Mouse (Mus musculus) limb, embryonic 13.5 days (tissue): Measurements from ENCODE around the gene Itgb5. TPM values are rescaled to one million over a fixed set of nuclear protein-coding genes. Genes with fewer than 3 reads are reported as not detected.

Source experiments
- ATAC-seq: fragments of 200-750 bp; cut with Nextera tagmentation; 2 replicates; pipeline ENCODE4 v1.8.0; 2017; ENCODE audit warnings: low read depth, moderate number of reproducible peaks, moderate TSS enrichment; ENCODE audit not compliant: low FRiP score
- H3K27ac ChIP-seq: fragments of 300-500 bp; sonication (generic); 2 replicates; pipeline ENCODE4 v1.5.1; 2015; ENCODE audit warnings: inconsistent platforms, mild to moderate bottlenecking, moderate library complexity
- H3K27me3 ChIP-seq: fragments of 300-500 bp; sonication (generic); 2 replicates; pipeline ENCODE4 v1.6.1; 2015; ENCODE audit warnings: mild to moderate bottlenecking, inconsistent platforms
- H3K36me3 ChIP-seq: fragments of 300-500 bp; sonication (generic); 2 replicates; pipeline ENCODE4 v1.6.1; 2015; ENCODE audit warnings: inconsistent platforms, mild to moderate bottlenecking, moderate library complexity
- H3K4me1 ChIP-seq: fragments of 300-500 bp; sonication (generic); 2 replicates; pipeline ENCODE4 v1.6.1; 2015; ENCODE audit warnings: inconsistent platforms
- H3K4me2 ChIP-seq: fragments of 300-500 bp; sonication (generic); replicated peaks from 2 replicates; pipeline ENCODE4 v1.6.1; 2015; ENCODE audit warnings: inconsistent platforms, mild to moderate bottlenecking, moderate library complexity
- H3K4me3 ChIP-seq: fragments of 300-500 bp; sonication (generic); 2 replicates; pipeline ENCODE4 v1.5.1; 2015; ENCODE audit warnings: moderate library complexity, mild to moderate bottlenecking, inconsistent platforms
- H3K9ac ChIP-seq: fragments of 300-500 bp; sonication (generic); 2 replicates; pipeline ENCODE4 v1.6.1; 2015; ENCODE audit warnings: mild to moderate bottlenecking, inconsistent platforms
- H3K9me3 ChIP-seq: fragments of 300-500 bp; sonication (generic); 2 replicates; pipeline ENCODE4 v1.6.1; 2016; ENCODE audit warnings: inconsistent platforms
- WGBS: fragments of 180-500 bp; shearing (Covaris S2); methylation state at CpG from one replicate; pipeline ENCODE4 v1.1.7; 2015; 5-methylcytosine and 5-hydroxymethylcytosine counted together
- polyA plus RNA-seq: library from polyadenylated mRNA; unstranded; fragments of >200 nt; fragmentation: Nextera tagmentation; extraction: Ambion mirVana; gene quantifications from 2 replicates; pipeline ENCODE4 v1.2.1, GENCODE M21; 2015

Itgb5 gene
- polyA plus RNA-seq, 1 experiment from 2014 or later, result 59.6 TPM

GRCm38 (mm10) chr16:33836676-33837075 lies 7.2 kb downstream of the Itgb5 start:
- H3K27me3 ChIP-seq, result no peaks in the 10 kb centered on the region
- 0 out of 2 replicates have a peak, but pooled peaks cover 2% of the 10 kb centered on the region for H3K36me3 ChIP-seq
- 69% methylated on average over 3 of the region's 3 CpGs for WGBS
- H3K4me1 ChIP-seq, result peaks cover 71% of the 10 kb centered on the region
- no peak overlapping the region for H3K27ac ChIP-seq
- no peak overlapping the region for H3K4me3 ChIP-seq
- no peak overlapping the region for H3K9ac ChIP-seq
- ATAC-seq, result no peak
- H3K9me3 ChIP-seq, result no peaks in the 10 kb centered on the region
- no peak overlapping the region for H3K4me2 ChIP-seq

- H3K27ac ChIP-seq, result peak overlapping the region; percentile 48; the same call in 1 of the 2 replicates
- 0 out of 2 replicates have a peak, but pooled peaks cover 2% of the 10 kb centered on the region for H3K36me3 ChIP-seq
- peaks cover 66% of the 10 kb centered on the region for H3K4me1 ChIP-seq
- no peak for ATAC-seq
- H3K9me3 ChIP-seq, result no peaks in the 10 kb centered on the region
- no peaks in the 10 kb centered on the region for H3K27me3 ChIP-seq
- WGBS, result 59% methylated on average over 3 of the region's 3 CpGs
- H3K4me3 ChIP-seq, result no peak overlapping the region
- H3K9ac ChIP-seq, result no peak overlapping the region
- H3K4me2 ChIP-seq, result no peak overlapping the region
These were observed 7.7 kb downstream of the Itgb5 start for GRCm38 (mm10) chr16:33837191-33837590.

GRCm38 (mm10) chr16:33840616-33841015 lies 11.2 kb downstream of the Itgb5 start:
- H3K4me3 ChIP-seq, result no peak overlapping the region
- H3K9me3 ChIP-seq, result no peaks in the 10 kb centered on the region
- H3K4me1 ChIP-seq, result peaks cover 42% of the 10 kb centered on the region
- H3K4me2 ChIP-seq, result no peak overlapping the region
- H3K27ac ChIP-seq, result no peak overlapping the region
- ATAC-seq, result no peak
- H3K27me3 ChIP-seq, result no peaks in the 10 kb centered on the region
- no peak overlapping the region for H3K9ac ChIP-seq
- peaks cover 2% of the 10 kb centered on the region; the same call in 1 of the 2 replicates for H3K36me3 ChIP-seq
- 40% methylated on average over 6 of the region's 6 CpGs for WGBS

DNA sequence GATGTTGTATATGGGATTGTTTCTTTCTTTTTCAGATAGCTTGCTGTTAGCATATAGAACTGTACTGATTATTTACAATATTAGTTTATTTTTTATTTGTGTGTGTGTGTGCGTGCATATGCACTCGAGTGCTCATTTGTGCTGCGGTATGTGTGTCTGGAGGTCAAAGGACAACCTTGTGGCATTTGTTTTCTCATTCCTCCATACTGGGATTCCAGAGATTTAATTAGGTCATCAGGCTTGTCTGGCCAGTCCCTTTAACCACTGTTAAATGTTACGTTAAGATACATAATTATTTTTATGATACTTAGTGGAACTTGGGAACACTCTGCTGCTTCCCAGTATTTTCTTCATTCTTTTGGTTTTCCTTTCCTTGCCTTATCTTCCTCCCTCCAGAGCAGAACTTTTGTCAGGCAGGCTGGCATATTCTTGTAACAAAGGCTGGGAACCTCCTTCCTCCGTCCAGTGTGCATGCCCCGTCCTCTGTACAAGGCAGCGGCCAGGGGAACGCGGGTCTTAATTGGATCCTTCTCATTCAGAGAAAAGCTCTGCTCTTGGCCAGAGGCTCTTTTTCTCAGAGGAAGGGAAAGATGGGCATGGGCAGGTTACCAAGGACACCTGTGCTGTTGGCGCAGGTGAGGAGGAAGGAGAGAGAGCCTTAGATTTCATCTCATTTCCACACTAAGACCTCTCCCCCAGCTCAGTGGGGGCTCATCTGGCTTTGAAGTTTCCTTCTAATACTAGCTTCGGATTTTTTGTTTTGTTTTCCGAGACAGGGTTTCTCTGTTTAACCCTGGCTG lies 12.8 kb downstream of the Itgb5 start:
- Histone ChIP-seq H3K4me1 (peaks cover 34% of the 10 kb centered on the region), H3K4me2 (no peak overlapping the region), H3K27me3 (no peaks in the 10 kb centered on the region), H3K4me3 (no peak overlapping the region), H3K9ac (no peak overlapping the region), H3K9me3 (no peaks in the 10 kb centered on the region), H3K27ac (no peak overlapping the region), H3K36me3 (peaks cover 14% of the 10 kb centered on the region)
- 63% methylated on average over 12 of the region's 12 CpGs for WGBS
- ATAC-seq, result no peak

- 58% methylated on average over 4 of the region's 4 CpGs for WGBS
- H3K4me1 ChIP-seq, result peaks cover 21% of the 10 kb centered on the region
- H3K27ac ChIP-seq, result no peak overlapping the region
- H3K27me3 ChIP-seq, result no peaks in the 10 kb centered on the region
- no peak for ATAC-seq
- no peak overlapping the region for H3K4me3 ChIP-seq
- no peaks in the 10 kb centered on the region for H3K9me3 ChIP-seq
- peaks cover 11% of the 10 kb centered on the region for H3K36me3 ChIP-seq
- H3K9ac ChIP-seq, result no peak overlapping the region
- no peak overlapping the region for H3K4me2 ChIP-seq
These were observed 14.7 kb downstream of the Itgb5 start for GRCm38 (mm10) chr16:33844150-33844611.

- peaks cover 11% of the 10 kb centered on the region for H3K36me3 ChIP-seq
- ATAC-seq, result no peak
- no peak overlapping the region for H3K4me3 ChIP-seq
- no peak overlapping the region for H3K27ac ChIP-seq
- no peaks in the 10 kb centered on the region for H3K27me3 ChIP-seq
- WGBS, result 77% methylated on average over 6 of the region's 6 CpGs
- H3K4me2 ChIP-seq, result no peak overlapping the region
- H3K9me3 ChIP-seq, result no peaks in the 10 kb centered on the region
- no peak overlapping the region for H3K9ac ChIP-seq
- peaks cover 20% of the 10 kb centered on the region for H3K4me1 ChIP-seq
These were observed 15.4 kb downstream of the Itgb5 start for GRCm38 (mm10) chr16:33844866-33845265.

- H3K27me3 ChIP-seq, result no peaks in the 10 kb centered on the region
- peaks cover 9% of the 10 kb centered on the region for H3K36me3 ChIP-seq
- no peak overlapping the region for H3K27ac ChIP-seq
- H3K9ac ChIP-seq, result no peak overlapping the region
- no peak for ATAC-seq
- H3K4me3 ChIP-seq, result no peak overlapping the region
- 0 out of 2 replicates have a peak, but pooled peaks cover 5% of the 10 kb centered on the region for H3K4me1 ChIP-seq
- no peak overlapping the region for H3K4me2 ChIP-seq
- no peaks in the 10 kb centered on the region for H3K9me3 ChIP-seq
These were observed 23.8 kb downstream of the Itgb5 start for GRCm38 (mm10) chr16:33853271-33853670.

GRCm38 (mm10) chr16:33858766-33859165 lies 29.3 kb downstream of the Itgb5 start:
- Histone ChIP-seq H3K4me2 (no peak overlapping the region), H3K9ac (no peak overlapping the region), H3K4me3 (no peak overlapping the region), H3K36me3 (no peaks in the 10 kb centered on the region), H3K9me3 (no peaks in the 10 kb centered on the region), H3K27me3 (no peaks in the 10 kb centered on the region), H3K4me1 (peaks cover 22% of the 10 kb centered on the region), H3K27ac (no peak overlapping the region)
- WGBS, result 82% methylated on average over 2 of the region's 2 CpGs
- ATAC-seq, result no peak

DNA sequence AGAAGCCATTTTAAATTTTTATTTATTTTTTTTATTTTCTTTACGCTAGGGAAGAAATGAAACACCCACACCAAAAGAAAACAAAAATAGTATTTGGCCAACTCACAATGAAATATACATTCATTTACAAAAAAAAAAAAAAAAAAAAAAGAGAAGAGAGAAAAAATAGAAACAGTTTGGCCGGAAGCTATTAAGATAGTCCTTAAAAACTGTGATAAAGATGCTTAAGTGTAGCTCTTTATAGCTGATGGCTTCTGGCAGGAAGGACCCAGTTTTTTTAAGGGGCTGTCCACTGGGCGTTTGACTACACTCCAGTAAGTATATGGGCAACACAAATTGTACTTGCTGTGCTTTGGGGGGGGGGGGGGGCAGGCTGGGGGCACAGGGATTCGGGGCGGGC lies 29.9 kb downstream of the Itgb5 start:
- Histone ChIP-seq H3K9me3 (no peaks in the 10 kb centered on the region), H3K27me3 (no peaks in the 10 kb centered on the region), H3K27ac (no peak overlapping the region), H3K9ac (no peak overlapping the region), H3K4me1 (peaks cover 22% of the 10 kb centered on the region), H3K4me2 (no peak overlapping the region), H3K36me3 (no peaks in the 10 kb centered on the region), H3K4me3 (no peak overlapping the region)
- WGBS, result 68% methylated on average over 5 of the region's 5 CpGs
- no peak for ATAC-seq

GRCm38 (mm10) chr16:33859988-33860700 lies 30.7 kb downstream of the Itgb5 start:
- 0 out of 2 replicates have a peak, but pooled peaks have one; percentile 40 for ATAC-seq
- no peaks in the 10 kb centered on the region for H3K9me3 ChIP-seq
- peak overlapping the region; percentile 63; the same call in 1 of the 2 replicates for H3K27ac ChIP-seq
- no peak overlapping the region for H3K4me3 ChIP-seq
- no peak overlapping the region for H3K9ac ChIP-seq
- H3K4me2 ChIP-seq, result peak overlapping the region; percentile 38
- WGBS, result 53% methylated on average over 14 of the region's 14 CpGs
- no peaks in the 10 kb centered on the region for H3K27me3 ChIP-seq
- H3K36me3 ChIP-seq, result no peaks in the 10 kb centered on the region
- H3K4me1 ChIP-seq, result peaks cover 22% of the 10 kb centered on the region

DNA sequence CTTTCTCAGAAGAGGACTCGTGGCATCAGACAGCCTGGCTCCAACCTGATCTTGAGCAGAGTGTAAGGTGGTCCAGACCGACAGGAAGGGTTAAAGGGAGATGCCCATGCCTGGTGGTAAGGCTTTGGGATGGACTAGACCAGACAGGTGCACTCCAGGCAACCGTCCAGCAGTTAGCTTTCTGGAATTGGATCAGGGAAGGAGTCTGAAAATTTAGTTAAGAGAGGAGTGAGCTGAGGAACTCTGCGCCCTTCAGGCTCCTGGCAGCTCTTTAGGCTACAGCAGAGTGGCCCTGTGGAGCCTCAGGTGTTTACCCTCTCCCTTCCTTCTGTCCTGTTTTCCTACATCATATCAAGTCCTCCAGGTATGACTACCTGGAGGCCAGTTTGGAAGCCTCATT lies 32.9 kb downstream of the Itgb5 start:
- Histone ChIP-seq H3K27me3 (no peaks in the 10 kb centered on the region), H3K4me2 (no peak overlapping the region), H3K27ac (no peak overlapping the region), H3K36me3 (peaks cover 13% of the 10 kb centered on the region; the same call in 1 of the 2 replicates), H3K9ac (no peak overlapping the region), H3K4me3 (no peak overlapping the region), H3K4me1 (peaks cover 17% of the 10 kb centered on the region), H3K9me3 (no peaks in the 10 kb centered on the region)
- 80% methylated on average over 4 of the region's 4 CpGs for WGBS
- no peak for ATAC-seq

DNA sequence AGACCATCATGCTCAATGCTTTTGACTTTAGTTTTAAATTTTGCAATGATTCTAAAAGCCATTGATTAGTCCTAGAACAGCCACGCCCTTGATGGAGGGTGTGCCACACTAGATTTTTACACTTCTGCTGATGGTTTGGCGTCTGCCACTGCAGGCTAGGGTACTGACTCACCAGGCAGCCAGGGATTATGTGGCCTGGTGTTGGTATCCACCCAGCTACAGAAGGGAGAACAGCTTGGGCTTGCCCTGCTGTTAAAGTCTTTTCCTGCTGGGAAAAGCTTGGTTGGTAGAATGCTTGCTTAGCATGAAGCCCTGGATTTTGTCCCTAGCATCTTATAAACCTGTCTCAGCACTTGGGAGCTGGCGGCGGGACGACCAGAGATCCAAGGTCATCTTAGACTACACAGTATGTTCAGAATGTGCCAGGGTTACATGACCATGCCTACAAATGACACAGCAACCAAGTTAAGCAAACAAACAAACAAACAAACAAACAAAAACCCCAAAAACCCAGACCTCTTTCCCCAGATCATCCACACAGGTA lies 33.8 kb downstream of the Itgb5 start:
- no peak overlapping the region for H3K4me3 ChIP-seq
- H3K4me1 ChIP-seq, result peaks cover 17% of the 10 kb centered on the region
- no peaks in the 10 kb centered on the region for H3K27me3 ChIP-seq
- no peak for ATAC-seq
- H3K27ac ChIP-seq, result no peak overlapping the region
- H3K9ac ChIP-seq, result no peak overlapping the region
- H3K4me2 ChIP-seq, result no peak overlapping the region
- H3K9me3 ChIP-seq, result no peaks in the 10 kb centered on the region
- peaks cover 16% of the 10 kb centered on the region; the same call in 1 of the 2 replicates for H3K36me3 ChIP-seq
- WGBS, result 58% methylated on average over 5 of the region's 5 CpGs
